Mouse (Mus musculus): ENCODE data around the gene Sorcs2.
"Not testable (repeated sequence)": the region's sequence is repeated elsewhere in the genome, so short reads cannot be mapped to it uniquely, and the experiment has no call there.

The Sorcs2 gene

GRCm38 (mm10) chr5:36304299-36304980 is 93.5 kb downstream of the Sorcs2 start:
- no peak for DNase-seq (ENCODE audit: low read depth, low spot score)

GRCm38 (mm10) chr5:36301166-36301565 is 96.8 kb downstream of the Sorcs2 start:
- no peak for DNase-seq (ENCODE audit: low read depth, low spot score)

- no peak for DNase-seq (ENCODE audit: low read depth, low spot score)
These were observed 99.9 kb downstream of the Sorcs2 start for GRCm38 (mm10) chr5:36298049-36298448.

- no peak for DNase-seq (ENCODE audit: low read depth, low spot score)
These were observed 100.7 kb downstream of the Sorcs2 start for GRCm38 (mm10) chr5:36297246-36297645.

GRCm38 (mm10) chr5:36293109-36293900 is 104.6 kb downstream of the Sorcs2 start:
- DNase-seq (ENCODE audit: low read depth, low spot score), result peak; percentile 86

- peak; percentile 49 for DNase-seq (ENCODE audit: low read depth, low spot score)
These were observed 105.6 kb downstream of the Sorcs2 start for GRCm38 (mm10) chr5:36292321-36292720.

GRCm38 (mm10) chr5:36291191-36291590 is 106.7 kb downstream of the Sorcs2 start:
- no peak for DNase-seq (ENCODE audit: low read depth, low spot score)

- DNase-seq (ENCODE audit: low read depth, low spot score), result peak; percentile 15
These were observed 112.5 kb downstream of the Sorcs2 start for GRCm38 (mm10) chr5:36285405-36285804.

- DNase-seq (ENCODE audit: low read depth, low spot score), result peak; percentile 17
These were observed 118.0 kb downstream of the Sorcs2 start for GRCm38 (mm10) chr5:36279896-36280295.

GRCm38 (mm10) chr5:36274684-36275394 is 123.1 kb downstream of the Sorcs2 start:
- DNase-seq (ENCODE audit: low read depth, low spot score), result no peak

- no peak for DNase-seq (ENCODE audit: low read depth, low spot score)
These were observed 130.7 kb downstream of the Sorcs2 start for GRCm38 (mm10) chr5:36267194-36267769.

- DNase-seq (ENCODE audit: low read depth, low spot score), result no peak
These were observed 137.1 kb downstream of the Sorcs2 start for GRCm38 (mm10) chr5:36260862-36261261.

- no peak for DNase-seq (ENCODE audit: low read depth, low spot score)
These were observed 138.2 kb downstream of the Sorcs2 start for GRCm38 (mm10) chr5:36259691-36260124.

GRCm38 (mm10) chr5:36258387-36259181 is 139.4 kb downstream of the Sorcs2 start:
- DNase-seq (ENCODE audit: low read depth, low spot score), result no peak

GRCm38 (mm10) chr5:36257008-36257407 is 140.9 kb downstream of the Sorcs2 start:
- DNase-seq (ENCODE audit: low read depth, low spot score), result peak; percentile 29

GRCm38 (mm10) chr5:36254642-36255516 is 143.1 kb downstream of the Sorcs2 start:
- DNase-seq (ENCODE audit: low read depth, low spot score), result peak; percentile 81

- no peak for DNase-seq (ENCODE audit: low read depth, low spot score)
These were observed 145.0 kb downstream of the Sorcs2 start for GRCm38 (mm10) chr5:36252746-36253504.

- DNase-seq (ENCODE audit: low read depth, low spot score), result no peak
These were observed 149.9 kb downstream of the Sorcs2 start for GRCm38 (mm10) chr5:36248022-36248421.

- DNase-seq (ENCODE audit: low read depth, low spot score), result not testable (repeated sequence)
These were observed 160.4 kb downstream of the Sorcs2 start for GRCm38 (mm10) chr5:36237526-36237925.

Data from 3T3-L1 (cell line).